Mouse (Mus musculus): ENCODE measurements around the gene Chd1.

DNA sequence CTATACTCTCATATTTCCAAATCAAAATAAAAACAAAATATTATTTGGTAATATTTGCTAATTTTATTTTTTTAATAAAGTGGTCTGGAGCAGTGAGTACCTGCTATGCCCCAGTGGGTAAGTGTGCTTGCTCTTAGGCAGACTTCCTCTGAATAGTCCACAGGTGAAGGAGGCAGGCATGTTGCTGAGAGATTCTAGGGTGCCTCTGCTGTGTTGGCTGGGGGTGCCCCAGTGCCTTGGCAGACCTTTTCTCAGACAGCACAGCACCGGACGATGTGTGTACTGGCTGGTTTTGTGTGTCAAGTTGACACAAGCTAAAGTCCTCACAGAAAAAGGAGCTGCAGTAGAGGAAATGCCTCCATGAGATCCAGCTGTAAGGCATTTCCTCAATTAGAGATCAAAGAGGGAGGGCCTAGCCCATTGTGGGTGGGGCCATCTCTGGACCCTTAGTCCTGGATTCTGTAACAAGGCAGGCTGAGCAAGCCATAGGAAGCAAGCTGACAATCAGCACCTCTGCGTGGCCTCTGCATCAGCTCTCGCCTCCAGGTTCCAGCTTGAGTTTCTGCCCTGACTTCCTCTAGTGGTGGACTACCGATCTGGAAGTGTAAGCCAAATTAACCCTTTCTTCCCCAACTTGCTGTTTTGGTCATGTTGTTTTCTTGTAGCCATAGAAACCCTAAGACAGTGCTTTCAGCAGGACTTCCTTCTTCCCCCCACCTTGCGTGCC is 47.7 kb upstream of the Chd1 start:
- TF ChIP-seq CTCF (IDR thresholded peaks at IDR 0.05; ENCODE audit: borderline replicate concordance, control insufficient read depth, extremely low read depth, insufficient read depth, low read length, poor library complexity) (no peak), POLR2A (IDR thresholded peaks at IDR 0.05; ENCODE audit: control insufficient read depth, extremely low read depth, insufficient read depth, low read length, poor library complexity) (no peak)

Data from thymus, adult 2 months (tissue).